Mouse (Mus musculus) fibroblast of lung, adult 2 months (primary cell): ENCODE results near the gene Gss.

Experiments
- DNase-seq: peaks from one replicate; pipeline ENCODE4 v3.0.0-alpha.2; 2011; ENCODE audit warnings: low read depth

Gene Gss

GRCm38 (mm10) chr2:155514666-155515065 is 77.9 kb downstream of the Gss start:
- DNase-seq = no peak

GRCm38 (mm10) chr2:155513543-155513942 is 79.1 kb downstream of the Gss start:
- no peak for DNase-seq
